Mouse (Mus musculus): ENCODE measurements around the gene Gm20388.
A peak's percentile ranks its signal among the peaks of the same experiment; 100 is the strongest.

The Gm20388 gene

DNA sequence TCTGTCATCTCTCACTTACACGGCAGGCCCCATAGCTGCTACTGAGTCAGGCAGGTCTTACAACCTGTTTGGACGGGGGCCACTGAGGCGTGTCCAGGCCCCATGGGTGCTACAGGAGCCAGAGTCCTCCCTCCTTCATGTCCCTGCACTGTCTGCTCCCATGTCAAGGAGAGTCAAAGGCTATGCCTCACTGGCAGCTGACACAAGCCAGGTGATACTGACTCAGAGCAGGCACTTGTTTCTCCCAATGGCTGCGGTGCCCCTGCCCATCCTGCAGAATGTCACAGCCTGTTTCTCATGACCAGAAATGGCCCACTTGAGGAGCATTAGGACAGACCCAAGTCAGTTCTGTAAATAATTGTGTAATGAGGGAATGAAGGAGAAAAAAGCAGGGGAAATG, 2229.8 kb downstream of the Gm20388 start:
- DNase-seq (ENCODE audit: low read depth, low spot score) = no peak

DNA sequence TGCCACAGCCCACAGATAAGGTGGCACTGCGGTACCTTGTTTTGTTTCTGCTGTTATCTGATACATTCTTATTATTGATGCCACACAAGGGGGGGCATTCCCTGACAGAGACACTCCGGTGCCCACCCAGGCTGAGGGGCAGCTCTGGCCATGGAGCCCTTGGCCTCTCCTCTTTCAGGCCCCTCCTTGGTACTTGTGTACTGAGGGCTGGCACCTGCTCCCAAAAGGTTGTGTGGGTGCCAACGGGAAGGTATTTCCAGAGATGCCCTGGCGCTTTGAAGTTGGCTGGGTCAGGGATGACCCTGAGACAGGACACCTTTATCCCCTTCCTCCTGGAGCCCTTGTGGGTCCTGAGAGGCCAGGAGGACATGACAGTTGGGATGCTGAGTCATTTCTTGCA, 2231.8 kb downstream of the Gm20388 start:
- no peak for DNase-seq (ENCODE audit: low read depth, low spot score)

DNA sequence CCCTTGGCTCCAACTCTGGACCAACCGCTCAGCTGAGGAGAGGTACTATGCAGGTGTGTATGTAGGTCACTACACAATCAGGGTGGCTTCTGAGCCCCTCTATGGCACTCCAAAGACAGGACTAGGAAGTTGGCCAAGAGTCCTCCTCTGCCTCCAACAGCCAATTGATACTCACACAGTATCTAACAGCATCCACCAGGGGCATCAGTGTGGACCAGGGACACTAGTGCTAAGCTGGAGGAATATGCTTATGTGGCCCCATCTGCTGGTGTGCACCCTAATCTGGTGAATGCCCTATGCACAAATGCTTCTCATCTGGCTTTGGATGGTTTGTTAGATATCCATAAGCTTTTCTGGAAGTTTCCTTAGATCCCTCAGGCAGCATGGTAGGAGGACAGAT, 2232.6 kb downstream of the Gm20388 start:
- no peak for DNase-seq (ENCODE audit: low read depth, low spot score)

DNA sequence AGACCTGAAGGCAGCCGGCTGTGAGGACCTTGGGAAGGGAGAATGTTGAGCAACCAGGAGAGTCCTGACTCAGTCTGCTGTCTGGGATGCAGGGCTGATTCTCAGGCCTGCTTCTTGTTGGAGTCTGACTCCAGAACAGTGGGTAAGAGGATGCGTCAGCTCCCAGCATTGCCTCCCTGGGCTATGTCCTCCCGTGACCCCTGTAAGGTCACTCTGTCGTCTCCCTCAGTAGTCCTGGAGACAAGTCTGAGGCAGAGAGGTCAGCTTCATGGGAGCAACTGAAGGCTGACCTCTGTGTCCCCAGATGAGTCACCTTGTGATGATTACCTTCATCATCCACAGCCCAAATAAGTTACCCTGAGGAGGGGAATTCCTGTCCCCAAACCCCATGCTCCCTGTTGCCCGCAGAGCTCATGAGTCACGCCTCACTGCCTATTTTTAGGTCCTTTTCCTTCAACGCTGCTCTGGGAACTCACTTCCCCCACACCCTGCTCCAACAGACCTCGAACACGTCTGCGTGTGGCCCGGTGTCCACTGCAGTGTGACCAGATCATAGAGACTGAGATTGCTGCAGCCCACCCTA, 2234.2 kb downstream of the Gm20388 start:
- DNase-seq (ENCODE audit: low read depth, low spot score) = no peak

DNA sequence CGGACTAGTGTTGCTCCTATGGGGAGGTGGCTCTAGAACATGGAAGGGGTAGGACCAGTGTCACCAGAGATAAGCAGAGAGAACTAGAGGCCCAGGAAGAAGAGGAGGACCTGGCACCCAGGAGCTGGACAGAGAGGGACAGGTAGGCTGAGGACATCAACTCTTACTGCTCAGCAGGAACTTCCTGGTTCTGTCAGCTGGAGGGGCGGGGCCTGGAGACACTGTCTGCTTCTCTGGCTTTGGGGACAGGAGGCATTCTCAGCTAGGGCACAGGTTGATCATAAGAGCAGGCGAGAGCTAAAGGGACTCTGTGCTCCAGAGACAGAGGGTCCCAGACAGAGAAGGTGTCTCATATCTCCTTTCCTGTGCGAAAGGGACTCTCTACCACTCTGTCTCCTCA, 2238.4 kb downstream of the Gm20388 start:
- no peak for DNase-seq (ENCODE audit: low read depth, low spot score)

DNA sequence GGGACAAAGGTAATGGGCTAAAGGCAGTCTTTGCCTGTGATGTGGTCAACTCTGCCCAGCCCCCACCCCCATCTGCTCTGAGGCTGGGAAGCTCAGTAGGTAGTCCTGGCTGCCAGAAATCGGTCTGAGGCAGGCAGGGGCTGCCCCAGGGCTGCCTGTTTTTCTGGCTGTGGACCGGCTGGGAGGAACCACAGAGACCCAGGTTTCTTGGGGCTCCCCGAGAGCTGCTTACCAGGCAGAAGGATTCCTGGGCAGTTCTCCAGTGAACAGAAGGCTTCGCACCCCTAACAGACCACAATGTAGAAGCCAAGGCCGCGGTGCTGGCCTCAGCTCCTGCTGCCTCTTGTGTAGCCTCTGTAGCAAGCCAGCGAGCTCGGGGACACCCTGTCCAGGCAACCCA, 2239.0 kb downstream of the Gm20388 start:
- DNase-seq (ENCODE audit: low read depth, low spot score) = no peak

DNA sequence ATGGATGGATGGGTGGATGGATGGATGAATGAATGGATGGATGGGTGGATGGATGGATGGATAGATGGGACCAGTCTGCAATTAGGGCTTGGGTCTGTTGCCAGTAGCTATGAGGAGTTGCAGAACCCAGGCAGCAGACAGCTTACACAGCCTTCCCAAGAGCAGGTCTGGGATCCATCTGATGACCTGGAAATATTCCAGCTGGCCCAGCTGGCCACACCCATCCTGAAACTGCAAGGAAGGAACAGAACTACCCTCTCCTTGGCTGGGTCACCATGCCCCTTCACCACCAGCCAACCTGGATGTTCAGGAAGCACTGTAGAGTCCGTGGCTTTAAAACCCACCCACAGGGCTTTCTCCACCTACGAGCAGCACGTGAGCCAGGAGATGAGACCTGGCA, 2240.9 kb downstream of the Gm20388 start:
- DNase-seq (ENCODE audit: low read depth, low spot score) = no peak

DNA sequence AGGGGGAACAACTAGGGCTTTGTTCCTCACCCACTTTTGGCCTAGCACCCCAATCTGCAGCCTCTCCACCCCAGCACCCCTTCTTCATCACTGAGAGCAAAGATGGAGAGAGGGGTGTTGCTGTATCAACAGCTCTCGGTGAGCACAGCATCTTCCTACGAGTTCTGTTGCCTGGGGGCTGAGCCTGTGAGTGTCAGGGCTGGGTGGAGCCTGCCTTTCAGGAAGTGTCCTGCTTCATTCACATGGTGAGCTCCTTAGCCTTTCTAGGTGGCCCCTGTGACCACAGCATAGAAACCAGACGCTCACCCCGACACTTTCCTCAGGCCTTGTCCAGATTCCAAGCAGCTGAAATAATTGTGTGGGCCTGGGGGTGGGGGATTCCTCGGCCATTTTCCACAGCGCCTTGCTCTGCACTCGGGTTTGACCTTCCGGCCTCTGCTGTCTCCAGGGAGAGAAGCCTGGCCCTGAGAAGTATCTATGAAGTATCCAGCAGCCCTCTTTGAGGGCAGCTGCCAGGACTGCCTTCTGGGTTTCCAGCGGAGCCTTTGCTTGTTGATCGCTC, 2244.5 kb downstream of the Gm20388 start:
- no peak for DNase-seq (ENCODE audit: low read depth, low spot score)

DNA sequence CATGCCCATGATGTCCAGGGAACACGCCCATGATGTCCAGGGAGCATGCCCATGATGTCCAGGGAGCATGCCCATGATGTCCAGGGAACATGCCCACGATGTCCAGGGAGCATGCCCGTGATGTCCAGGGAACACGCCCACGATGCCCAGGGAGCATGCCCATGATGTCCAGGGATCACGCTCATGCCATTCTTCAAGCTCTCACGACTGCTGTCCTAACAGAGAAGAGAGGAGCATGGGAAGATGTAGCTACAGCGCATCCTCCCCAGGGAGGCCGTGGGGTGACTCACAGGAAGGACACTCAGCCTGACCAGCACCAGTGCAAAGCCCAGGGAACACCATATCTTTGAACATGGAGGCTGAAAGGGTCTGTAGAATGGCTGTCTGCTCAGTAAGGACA, 2245.3 kb downstream of the Gm20388 start:
- no peak for DNase-seq (ENCODE audit: low read depth, low spot score)

DNA sequence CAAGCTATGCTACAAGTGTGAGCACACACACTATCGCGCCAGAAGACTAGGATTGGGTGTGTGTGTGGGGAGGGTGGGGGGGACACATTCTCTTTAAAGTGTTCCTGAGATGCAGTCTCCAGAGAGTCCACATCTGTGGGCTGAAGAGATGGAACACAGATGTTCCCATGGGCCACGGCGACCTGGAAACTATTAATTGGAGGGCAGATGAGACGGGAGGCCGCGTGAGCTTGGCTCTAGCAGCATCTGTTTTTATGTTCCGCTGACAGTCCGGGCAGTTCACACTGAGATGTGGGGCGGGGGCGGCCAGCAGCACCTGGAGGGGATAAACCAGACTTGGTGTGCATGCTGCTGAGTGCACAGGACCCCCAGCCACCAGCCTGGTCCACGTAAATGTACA, 2247.0 kb downstream of the Gm20388 start:
- no peak for DNase-seq (ENCODE audit: low read depth, low spot score)

DNA sequence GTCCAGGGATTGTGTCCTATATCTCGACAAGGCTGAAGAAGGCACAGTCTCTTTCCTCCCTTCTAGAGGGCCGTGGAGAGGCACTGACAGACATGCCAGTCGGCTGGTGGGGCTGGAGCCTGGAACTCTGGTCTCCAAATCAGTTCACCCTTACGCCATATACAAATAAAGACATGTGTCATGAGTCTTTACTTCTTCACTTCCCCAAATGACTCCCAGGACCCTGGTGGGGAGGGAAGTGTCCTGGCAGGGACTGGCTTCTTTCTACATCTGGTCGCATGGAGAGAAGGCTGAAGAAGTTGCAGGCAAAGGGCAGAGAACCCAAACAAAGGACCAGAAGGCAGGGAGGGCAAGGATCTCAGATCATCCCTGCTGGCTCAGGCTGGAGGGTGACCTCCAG, 2249.5 kb downstream of the Gm20388 start:
- DNase-seq (ENCODE audit: low read depth, low spot score) = no peak

DNA sequence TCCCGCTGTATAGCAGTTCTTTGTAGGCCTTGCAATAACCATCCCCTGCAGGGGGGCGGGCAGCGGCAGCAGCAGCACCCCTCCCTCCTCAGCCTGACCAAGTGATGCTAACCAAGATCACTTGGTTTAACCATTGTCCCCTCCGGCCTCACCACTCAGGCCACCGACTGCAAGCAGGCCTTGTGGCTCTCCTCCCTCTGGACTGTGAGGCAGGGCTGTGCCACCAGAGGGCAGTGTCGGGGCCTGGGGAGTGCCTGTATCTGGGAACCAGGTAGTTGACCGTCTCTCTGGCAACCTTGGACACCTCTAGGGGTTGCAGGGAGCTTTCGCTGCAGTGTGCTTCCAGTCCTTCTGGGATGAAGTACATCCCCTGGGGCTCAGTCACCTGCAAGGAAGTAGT, 2252.4 kb downstream of the Gm20388 start:
- DNase-seq (ENCODE audit: low read depth, low spot score) = peak; percentile 76

DNA sequence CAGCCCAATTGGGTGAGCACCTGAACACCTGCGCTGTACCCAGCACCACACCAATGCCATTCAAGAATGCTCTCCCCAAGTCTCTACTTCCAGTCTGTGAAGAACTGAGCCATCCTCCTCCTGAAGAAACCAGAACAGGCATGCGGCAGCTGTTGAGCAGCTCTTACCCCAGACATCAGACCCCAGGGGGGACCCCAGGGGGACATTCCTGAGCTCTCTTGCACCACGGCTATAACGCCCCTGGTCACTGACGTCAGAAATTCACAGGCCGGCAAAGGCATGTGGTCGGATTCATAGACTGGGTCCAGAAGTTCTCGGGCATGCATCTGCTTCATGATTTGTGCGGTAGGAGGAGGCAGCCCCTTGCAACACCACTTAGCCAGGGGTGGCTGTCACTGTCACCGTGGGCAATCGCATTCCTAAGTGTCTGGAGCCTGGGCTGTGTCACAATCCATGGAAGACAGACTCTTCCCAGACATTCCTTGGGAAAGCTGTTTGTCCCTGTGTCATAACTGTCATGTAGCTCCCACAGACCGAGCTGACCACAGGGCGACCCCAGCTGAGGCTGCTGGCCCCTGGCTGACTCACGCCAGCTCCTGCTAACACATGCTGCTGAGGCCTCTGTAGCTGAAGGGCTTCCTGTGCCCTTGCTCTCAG, 2256.7 kb downstream of the Gm20388 start:
- no peak for DNase-seq (ENCODE audit: low read depth, low spot score)

DNA sequence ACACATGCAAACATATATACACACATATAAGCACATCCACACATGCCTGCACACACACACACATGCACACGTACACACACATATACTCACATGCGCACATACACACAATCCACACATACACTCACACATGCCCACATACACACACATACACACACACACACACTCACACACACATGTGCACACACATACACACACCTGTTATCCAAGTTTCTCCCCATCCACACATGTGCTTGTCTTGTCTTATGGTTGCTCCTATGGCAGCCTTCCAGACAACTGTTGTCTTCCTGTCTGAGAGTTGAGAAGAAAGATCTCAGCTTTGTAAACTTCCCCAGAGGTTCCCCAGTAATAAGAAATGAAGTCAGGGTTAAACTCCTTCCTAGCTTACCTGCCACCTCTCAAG, 2258.8 kb downstream of the Gm20388 start:
- no peak for DNase-seq (ENCODE audit: low read depth, low spot score)

DNA sequence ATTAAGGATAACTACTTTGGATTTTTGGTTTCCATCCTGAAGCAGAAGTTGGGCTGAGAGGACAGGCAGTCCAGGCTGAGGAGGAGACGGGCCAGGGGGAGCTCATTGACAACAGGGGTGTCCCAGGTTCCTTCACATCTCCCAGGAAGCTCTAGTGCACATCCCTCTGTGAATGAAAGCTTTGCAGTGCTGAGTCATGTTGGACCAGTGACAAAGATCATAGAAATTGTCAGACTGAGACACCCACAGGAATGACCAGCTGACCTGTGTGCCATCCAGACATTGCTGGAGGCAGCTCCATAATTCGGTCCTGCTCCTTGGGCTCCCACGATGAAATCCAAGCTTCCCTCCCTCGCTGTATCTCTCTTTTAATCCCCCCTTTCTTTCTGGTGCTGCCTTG, 2261.2 kb downstream of the Gm20388 start:
- DNase-seq (ENCODE audit: low read depth, low spot score) = no peak

DNA sequence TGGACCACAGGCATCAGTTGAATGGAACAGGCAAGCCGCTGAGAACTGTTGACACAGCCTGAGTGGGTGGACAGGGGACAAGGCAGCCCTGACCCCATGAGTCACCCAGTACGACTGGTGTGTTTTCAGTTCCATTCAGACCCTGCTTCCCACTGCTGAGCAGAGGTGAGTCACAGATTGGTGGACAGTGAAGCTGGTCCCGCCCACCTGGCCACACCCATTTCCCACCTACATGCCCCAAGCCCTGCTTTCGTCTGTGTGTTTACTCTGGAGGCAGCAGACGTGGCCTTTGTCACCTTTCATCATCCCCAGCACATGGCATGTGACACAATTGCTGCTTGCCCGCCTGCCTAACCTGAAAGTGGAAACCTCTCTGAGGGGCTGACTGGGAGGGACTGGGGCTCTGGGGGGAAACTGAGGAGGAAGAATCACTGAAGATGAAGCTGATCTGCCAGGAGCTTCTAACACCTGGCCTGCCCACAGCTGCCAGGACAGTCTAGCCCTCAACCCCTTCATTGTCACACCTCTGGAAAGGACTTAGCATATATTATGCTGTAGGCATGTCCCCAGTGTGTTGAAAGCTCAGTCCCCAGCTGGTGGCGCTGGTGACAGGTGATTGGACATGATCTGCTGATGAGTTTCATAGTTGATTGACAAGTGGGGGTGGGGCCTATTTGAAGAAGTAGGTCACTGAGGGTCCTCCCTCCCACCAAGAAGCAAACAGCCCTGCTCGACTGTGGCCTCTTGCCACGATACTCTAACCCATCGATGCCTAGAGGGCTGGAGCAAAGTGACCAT, 2263.7 kb downstream of the Gm20388 start:
- DNase-seq (ENCODE audit: low read depth, low spot score) = no peak

DNA sequence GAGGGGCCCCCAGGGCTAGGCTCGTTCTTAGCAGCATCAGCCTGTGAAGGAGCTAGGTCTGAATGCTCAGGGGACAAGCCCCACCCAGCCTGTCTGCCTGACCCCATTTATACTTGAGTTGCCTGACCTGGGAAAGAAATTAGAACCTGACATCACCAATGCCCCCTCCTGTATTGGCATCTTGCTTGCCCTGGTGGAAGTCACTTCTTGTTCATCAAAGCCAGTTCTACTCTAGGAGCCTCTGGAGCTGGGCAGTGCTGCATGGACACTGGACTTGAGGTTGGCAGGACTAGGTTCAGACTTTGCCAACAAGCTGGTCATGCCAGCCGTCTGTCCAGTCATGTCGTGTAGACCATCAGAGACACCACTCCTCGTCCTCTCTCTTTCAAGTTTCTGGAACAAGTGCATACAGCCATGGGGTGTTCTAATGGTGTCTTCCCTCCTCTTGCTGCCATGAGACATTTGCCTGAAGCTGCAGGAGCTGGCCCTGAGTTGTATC, 2267.8 kb downstream of the Gm20388 start:
- DNase-seq (ENCODE audit: low read depth, low spot score) = no peak

DNA sequence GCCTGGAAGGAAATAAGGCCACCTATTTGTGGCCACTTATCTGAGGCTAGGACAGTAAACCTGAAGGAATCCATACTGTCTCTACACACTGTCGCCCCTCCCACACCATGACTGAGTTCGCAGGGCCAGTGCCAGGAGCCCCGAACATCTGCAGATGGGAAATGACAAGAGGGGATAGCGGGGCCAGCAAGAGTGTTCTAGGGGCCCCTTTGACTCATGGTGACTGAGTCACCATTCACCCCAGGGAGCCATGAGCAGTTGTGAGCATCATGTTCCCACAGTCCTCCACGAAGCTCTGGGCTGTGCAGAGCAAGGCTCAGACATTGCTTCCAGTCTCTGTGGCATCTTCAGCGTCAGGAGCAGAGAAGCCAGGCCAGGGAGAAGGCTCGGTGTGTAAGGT, 2268.7 kb downstream of the Gm20388 start:
- DNase-seq (ENCODE audit: low read depth, low spot score) = no peak

DNA sequence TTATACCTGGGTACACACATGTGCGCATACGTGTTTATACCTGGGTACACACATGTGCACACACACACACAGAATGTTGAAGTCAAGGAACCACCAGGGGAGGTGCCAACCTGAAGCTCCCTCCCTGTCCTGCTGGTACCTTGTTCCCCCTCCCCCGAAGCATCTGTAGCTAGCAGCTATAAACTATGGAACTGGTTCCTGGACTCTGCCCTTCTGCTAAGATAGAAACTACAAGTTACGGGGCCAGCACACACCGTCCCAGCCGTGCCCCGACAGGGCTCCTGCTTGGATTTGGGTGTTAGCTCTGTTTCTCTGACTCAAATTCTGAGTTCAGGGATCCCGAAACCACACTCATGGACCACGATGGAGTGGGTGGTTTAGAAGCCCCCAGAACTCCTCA, 2269.5 kb downstream of the Gm20388 start:
- DNase-seq (ENCODE audit: low read depth, low spot score) = no peak

DNA sequence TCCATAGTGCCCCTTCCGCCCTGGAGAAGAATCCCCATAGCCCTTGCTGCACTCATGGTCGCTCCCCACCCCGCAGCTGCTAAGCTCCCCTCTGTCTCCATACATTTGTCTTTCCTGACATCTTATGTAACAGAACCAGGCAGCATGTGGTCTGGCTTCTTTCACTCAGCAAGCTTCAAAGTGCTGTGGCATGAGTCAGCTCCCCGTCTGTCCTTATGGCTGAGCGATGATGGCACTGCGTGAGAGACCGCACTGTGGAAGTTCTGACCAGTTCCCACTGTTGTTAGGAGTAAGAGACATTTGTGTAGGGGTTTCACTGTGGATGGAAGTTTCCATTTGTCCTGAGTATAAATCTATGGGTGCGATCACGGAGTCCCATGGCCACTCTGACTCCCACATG, 2270.8 kb downstream of the Gm20388 start:
- no peak for DNase-seq (ENCODE audit: low read depth, low spot score)

DNA sequence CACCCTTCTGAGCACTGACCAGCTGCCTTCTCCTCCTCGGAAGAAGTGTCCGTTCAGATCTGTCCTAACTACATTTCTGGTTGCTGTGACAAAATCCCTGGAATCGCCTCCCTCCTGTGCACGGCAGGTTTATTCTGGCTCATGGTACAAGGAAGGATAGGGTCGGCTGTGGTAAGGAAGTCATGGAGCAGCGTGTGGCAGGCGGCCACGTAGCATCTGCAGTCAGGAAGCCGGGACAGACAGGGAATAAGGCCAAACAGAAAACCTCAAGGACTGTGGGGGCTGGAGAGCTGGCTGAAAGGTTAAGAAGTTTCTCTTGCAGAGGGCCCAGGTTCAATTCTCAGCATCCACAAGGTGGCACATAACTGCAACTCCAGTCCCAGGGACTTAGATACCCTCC, 2271.3 kb downstream of the Gm20388 start:
- no peak for DNase-seq (ENCODE audit: low read depth, low spot score)

DNA sequence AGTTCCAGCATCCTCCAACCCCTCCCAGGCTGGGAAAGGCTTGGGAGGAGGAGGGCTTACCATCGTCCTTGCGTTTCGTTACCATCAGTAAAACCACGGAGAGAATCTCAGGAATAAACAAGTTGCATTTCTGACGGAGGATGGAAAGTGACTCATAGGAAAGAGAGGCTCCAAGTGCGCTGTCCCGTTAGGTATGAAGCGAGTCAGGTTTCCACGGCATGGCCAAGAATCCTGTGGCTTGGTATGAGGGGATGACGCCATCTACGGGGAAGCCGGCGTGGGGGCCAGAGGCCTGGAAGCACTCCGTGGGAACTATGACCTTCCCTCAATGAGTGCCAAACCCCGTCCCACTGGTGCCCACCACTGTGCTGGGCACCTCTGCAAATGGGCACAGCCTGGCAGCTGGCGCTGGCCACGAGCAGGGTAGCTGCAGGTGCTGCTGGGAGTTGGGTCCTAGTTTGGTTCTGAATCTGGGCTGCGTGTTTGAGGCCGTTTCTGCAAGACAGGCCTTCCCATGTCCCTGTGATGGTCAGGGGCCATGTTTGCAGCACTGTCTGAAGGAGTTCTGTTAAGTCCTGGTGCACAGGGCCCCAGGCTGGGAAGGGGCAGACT, 2275.8 kb downstream of the Gm20388 start:
- no peak for DNase-seq (ENCODE audit: low read depth, low spot score)

Data from ES-CJ7 (cell line).